In genomic region chr2:167605178-167605794, GRCm38 (mm10) we compare ENCODE assay signal across 7 mouse cellular contexts. TPM values are rescaled to one million over a fixed set of nuclear protein-coding genes. Genes with fewer than 3 reads are reported as not detected.
DNase-seq lines count a peak whose midpoint lies in the region; ATAC-seq lines count a peak whose summit lies in the region.

No protein-coding gene starts in this region.

- H3K27ac ChIP-seq in embryonic facial prominence, embryonic 10.5 days (replicated peaks) = no peak overlapping the region
- no peak overlapping the region for H3K27ac ChIP-seq in limb, embryonic 10.5 days
- no peak overlapping the region for H3K27ac ChIP-seq in midbrain, embryonic 14.5 days (replicated peaks; ENCODE audit: low read depth, low read length)

- peak; percentile 53; the same call in 1 of the 2 replicates for ATAC-seq in midbrain, embryonic 14.5 days (ENCODE audit: low FRiP score, low TSS enrichment)

- H3K9me3 ChIP-seq in embryonic facial prominence, embryonic 10.5 days = no peaks in the 10 kb centered on the region
- no peaks in the 10 kb centered on the region for H3K9me3 ChIP-seq in limb, embryonic 10.5 days (replicated peaks)
- H3K9me3 ChIP-seq in midbrain, embryonic 14.5 days (ENCODE audit: control insufficient read depth, low read length) = no peaks in the 10 kb centered on the region

- no peak overlapping the region for H3K9ac ChIP-seq in midbrain, embryonic 14.5 days (replicated peaks; ENCODE audit: low read length)

- H3K36me3 ChIP-seq in embryonic facial prominence, embryonic 10.5 days (replicated peaks) = peaks cover 30% of the 10 kb centered on the region
- peaks cover 31% of the 10 kb centered on the region for H3K36me3 ChIP-seq in limb, embryonic 10.5 days
- H3K36me3 ChIP-seq in midbrain, embryonic 14.5 days (ENCODE audit: control insufficient read depth, insufficient read depth, low read length) = peaks cover 22% of the 10 kb centered on the region

- peaks cover 47% of the 10 kb centered on the region for H3K4me1 ChIP-seq in embryonic facial prominence, embryonic 10.5 days
- peaks cover 53% of the 10 kb centered on the region for H3K4me1 ChIP-seq in limb, embryonic 10.5 days
- no peaks in the 10 kb centered on the region for H3K4me1 ChIP-seq in midbrain, embryonic 14.5 days (ENCODE audit: control insufficient read depth, insufficient read depth, low read length)

- WGBS in embryonic facial prominence, embryonic 10.5 days = 28% methylated on average over 11 of the region's 11 CpGs
- WGBS in limb, embryonic 10.5 days = 34% methylated on average over 11 of the region's 11 CpGs
- 24% methylated on average over 11 of the region's 11 CpGs for WGBS in midbrain, embryonic 14.5 days

- no peak overlapping the region for H3K4me2 ChIP-seq in midbrain, embryonic 14.5 days (ENCODE audit: low read length)

- H3K4me3 ChIP-seq in embryonic facial prominence, embryonic 10.5 days = no peak overlapping the region
- H3K4me3 ChIP-seq in limb, embryonic 10.5 days = no peak overlapping the region
- no peak overlapping the region for H3K4me3 ChIP-seq in midbrain, embryonic 14.5 days (replicated peaks; ENCODE audit: low read depth, low read length)

- peak; percentile 94 for DNase-seq in adrenal gland, postnatal 10 days
- peak; percentile 90 for DNase-seq in embryonic facial prominence, embryonic 10.5 days (ENCODE audit: low spot score)
- peak; percentile 90 to 97 for DNase-seq in heart, adult 18-20 months
- peak; percentile 92 for DNase-seq in kidney, adult 18-20 months
- DNase-seq in limb, embryonic 10.5 days (ENCODE audit: low spot score) = peak; percentile 96
- peak; percentile 93 for DNase-seq in midbrain, embryonic 14.5 days
- DNase-seq in spleen, adult 18-20 months = peak; percentile 73 to 86

- H3K27me3 ChIP-seq in embryonic facial prominence, embryonic 10.5 days (replicated peaks; ENCODE audit: low read depth, poor library complexity, severe bottlenecking) = peaks cover 11% of the 10 kb centered on the region
- peaks cover 3% of the 10 kb centered on the region; the same call in 1 of the 2 replicates for H3K27me3 ChIP-seq in limb, embryonic 10.5 days (ENCODE audit: low read depth, poor library complexity, severe bottlenecking)
- no peaks in the 10 kb centered on the region for H3K27me3 ChIP-seq in midbrain, embryonic 14.5 days (ENCODE audit: control insufficient read depth, insufficient read depth, low read length)

RNA-seq across cellular contexts. Expression of gene Ube2v1, which starts 26.6 kb away (rescaled TPM):
- total RNA-seq in adrenal gland, postnatal 10 days (2021) = 100 to 1,000 TPM; 159 to 162 TPM
- 384 and 394 TPM in 2 replicates for polyA plus RNA-seq in embryonic facial prominence, embryonic 10.5 days (2016; fragmentation: Nextera tagmentation; extraction: Ambion mirVana)
- 100 to 1,000 TPM; 119 to 126 TPM for total RNA-seq in heart, adult 18-20 months (2021)
- 375 and 404 TPM in 2 replicates for polyA plus RNA-seq in limb, embryonic 10.5 days (2016; fragmentation: Nextera tagmentation; extraction: Ambion mirVana)
- 286 and 299 TPM in 2 replicates for polyA plus RNA-seq in midbrain, embryonic 14.5 days (2014; fragmentation: Nextera tagmentation; extraction: Ambion mirVana)

RNA-seq across cellular contexts. Expression of gene Gm20431, which starts 56.0 kb away (rescaled TPM):
- total RNA-seq in adrenal gland, postnatal 10 days (2021) = 10 to 100 TPM; 16.4 to 17.5 TPM
- polyA plus RNA-seq in embryonic facial prominence, embryonic 10.5 days (2016; fragmentation: Nextera tagmentation; extraction: Ambion mirVana) = 0.68 and 4.9 TPM in 2 replicates
- 10 to 100 TPM in 1 of 2 experiments, 1 to 10 TPM in 1; 9.3 to 17.0 TPM for total RNA-seq in heart, adult 18-20 months (2021)
- 1.0 and 4.0 TPM in 2 replicates for polyA plus RNA-seq in limb, embryonic 10.5 days (2016; fragmentation: Nextera tagmentation; extraction: Ambion mirVana)
- polyA plus RNA-seq in midbrain, embryonic 14.5 days (2014; fragmentation: Nextera tagmentation; extraction: Ambion mirVana) = 8.0 and 11.5 TPM in 2 replicates
